Mouse (Mus musculus) heart, postnatal 0 days (tissue): ENCODE results near the gene Myo1b.

Source experiments
- CTCF ChIP-seq: IDR thresholded peaks from 2 replicates; pipeline ENCODE4 v1.5.1; 2016; ENCODE audit warnings: antibody characterized with exemption, control low read depth, low read depth
- EP300 ChIP-seq: IDR thresholded peaks from 2 replicates; pipeline ENCODE4 v1.6.1; 2016; ENCODE audit warnings: antibody characterized with exemption, low read depth

DNA sequence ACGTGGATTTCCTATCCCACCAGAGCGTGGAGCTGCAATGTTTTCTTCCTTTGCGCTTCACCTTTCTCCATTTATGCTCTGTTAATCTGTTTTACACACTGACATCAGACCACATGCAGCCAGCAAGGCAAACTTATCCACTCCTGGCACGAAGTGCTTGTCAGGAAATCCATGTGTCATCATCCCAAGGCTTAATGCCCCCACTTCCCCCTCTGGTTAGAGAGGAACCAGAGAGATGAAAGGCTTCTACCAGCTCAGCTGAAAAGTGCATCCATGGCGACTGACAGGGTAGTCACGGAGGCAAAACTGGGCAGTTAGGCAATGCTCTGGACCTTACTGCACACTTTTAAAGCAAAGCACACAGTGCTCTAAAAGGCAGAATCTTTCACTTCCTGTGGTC is 126.6 kb downstream of the Myo1b start:
- TF ChIP-seq CTCF = no peak
- TF ChIP-seq EP300 = no peak
